Mouse (Mus musculus): Measurements from ENCODE around the gene Syt7. TPM values are rescaled to one million over a fixed set of nuclear protein-coding genes. Genes with fewer than 3 reads are reported as not detected.

Gene Syt7
- total RNA-seq (2014; fragmentation: Nextera tagmentation) (not detected in 2 replicates), total RNA-seq (2017) (not detected in 2 replicates)

DNA sequence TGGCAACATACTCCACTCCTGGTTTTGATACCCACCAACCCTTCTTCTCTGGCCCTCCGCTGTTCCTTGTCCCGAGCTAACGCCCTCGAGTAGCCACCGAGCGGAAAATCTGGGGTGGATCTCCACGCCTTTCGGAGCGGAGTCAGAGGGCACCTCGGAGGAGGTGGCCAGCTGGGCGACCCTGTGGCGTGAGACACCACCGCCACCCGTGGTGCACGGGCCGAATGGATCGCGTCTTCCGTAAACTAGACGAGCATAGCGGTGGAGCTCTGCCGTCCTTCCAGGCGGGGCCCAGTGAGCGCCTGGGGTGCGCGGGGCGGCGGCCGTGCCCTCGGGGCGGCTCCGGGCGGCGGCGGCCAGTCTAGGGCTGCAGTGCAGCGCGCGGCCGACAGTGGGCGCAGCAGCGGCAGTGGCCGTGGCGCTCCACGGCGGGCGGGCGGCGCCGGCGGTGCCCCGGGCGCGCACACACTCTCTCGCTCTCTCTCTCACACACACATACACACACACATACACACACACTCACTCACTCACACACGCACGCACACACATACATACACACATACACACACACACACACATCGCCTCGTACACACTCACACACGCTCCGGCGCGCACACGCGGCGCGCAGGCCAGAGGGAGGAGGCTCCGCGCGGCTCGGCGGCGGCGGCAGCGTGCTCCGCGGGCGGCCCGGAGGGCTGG is at the start of gene Syt7:
Gene Syt7 (plus strand): TSS at position 476 of the 699 bp plus-strand sequence.
- peak; percentile 82 for ATAC-seq (replicated peaks; ENCODE audit: poor library complexity, severe bottlenecking)

DNA sequence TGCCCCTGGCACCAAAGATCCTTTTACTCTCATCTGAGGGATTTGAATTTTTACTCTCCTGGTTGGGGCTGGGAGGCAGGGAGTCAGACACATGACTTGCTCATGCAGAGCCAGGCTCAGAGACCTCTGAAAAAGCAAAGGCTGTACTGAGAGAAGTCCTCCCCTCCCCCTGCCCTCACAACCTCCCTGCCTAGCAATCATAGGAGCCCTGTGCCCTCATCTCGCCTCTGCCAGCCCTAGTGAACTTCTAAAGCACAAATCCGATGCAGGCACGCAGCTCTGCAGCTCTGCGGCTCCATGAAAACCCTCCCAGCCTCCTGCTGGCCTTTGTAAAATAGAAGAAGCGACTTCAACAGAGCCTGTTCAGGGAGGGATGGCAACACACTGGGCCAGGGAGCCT is 49.6 kb upstream of the Syt7 start:
- ATAC-seq (replicated peaks; ENCODE audit: poor library complexity, severe bottlenecking): no peak

DNA sequence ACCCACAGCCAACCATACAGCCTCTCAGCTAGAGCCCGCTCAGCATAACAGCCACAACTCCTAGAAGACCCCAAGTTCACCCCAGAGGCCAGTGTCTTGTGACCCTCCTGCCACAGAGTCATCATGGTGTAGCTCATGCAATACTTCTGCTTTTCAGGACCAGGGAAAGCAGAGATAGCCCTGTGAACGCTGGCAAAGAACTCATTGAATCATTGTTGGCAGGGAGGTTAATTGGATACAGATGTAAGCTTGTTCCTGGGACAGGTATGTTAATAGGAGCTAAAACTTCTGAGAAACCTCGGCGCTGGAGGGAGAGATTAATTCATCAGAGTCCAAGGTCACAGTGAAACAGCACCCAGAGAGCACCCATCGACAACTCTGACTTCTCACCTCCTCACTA is 48.2 kb upstream of the Syt7 start:
- ATAC-seq (replicated peaks; ENCODE audit: poor library complexity, severe bottlenecking): no peak

DNA sequence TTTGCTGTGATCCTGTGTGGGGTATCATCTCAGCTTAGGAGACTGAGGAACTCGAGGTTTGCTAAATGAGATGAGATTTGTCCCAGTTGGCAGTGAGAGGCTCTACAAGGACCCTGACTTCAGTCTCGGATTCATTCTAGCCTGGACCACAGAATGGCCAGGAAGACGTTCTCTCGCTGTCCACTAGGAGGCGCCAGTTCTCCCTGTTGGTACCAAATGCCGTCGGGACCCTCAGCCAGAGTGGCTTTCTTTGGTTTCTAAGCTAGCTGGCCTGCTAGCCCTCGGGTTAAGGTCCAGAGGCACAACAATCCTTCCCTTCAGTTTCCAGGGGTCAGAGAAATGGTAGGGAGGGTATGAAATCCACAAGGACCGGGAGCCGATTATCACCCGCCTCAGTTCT is 47.7 kb upstream of the Syt7 start:
- ATAC-seq (replicated peaks; ENCODE audit: poor library complexity, severe bottlenecking): no peak; the same call in 1 of the 2 replicates

DNA sequence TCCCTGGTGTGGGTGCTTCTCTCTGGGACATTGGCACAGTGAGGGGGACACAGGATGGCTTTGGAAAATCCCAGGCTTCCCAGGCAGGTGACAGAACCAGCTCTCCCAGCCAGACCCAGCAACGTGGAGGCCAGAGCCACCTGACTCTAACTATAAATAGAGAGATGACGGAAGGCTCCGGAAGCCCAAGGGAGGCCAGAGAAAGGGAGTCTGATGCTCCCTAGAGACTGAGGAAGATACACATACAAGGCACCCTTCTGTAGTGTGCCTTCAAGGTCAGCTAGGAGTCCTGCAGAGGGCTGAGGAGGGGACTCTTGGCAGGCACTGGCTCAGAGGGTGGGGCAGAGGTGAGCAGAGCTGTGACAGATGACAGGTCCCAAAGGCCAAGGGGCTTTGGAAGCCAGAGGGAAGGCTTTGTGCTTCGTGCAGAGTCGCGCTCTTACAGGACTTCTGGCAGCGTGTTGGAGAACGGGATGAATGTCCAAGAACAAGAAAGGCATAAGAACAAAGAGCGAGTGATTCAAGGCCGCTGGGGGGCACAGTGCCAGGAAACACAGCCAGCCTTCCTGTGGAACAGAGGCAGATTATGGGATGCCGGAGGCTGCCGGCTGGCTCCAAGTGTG is 47.0 kb upstream of the Syt7 start:
- ATAC-seq (replicated peaks; ENCODE audit: poor library complexity, severe bottlenecking): no peak

DNA sequence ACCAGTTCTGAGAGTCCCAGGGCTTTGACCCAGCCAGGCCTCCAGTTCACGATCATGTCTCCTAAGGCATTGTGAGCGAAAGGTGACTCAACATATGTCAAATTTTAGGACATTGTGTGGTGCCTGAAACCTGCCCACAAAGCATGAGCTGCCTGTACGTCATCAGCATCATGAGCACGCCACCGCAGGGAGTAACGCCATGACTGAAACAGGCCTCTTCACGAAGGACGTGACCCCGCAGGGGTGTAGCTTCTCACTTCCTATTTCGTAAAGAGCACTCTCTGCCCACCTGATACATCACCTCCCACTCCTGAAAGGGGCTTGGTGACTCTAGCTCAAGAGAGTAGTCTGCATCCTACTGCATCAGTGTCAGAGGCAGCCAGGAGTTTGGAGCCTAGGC is 45.0 kb upstream of the Syt7 start:
- no peak for ATAC-seq (replicated peaks; ENCODE audit: poor library complexity, severe bottlenecking)

DNA sequence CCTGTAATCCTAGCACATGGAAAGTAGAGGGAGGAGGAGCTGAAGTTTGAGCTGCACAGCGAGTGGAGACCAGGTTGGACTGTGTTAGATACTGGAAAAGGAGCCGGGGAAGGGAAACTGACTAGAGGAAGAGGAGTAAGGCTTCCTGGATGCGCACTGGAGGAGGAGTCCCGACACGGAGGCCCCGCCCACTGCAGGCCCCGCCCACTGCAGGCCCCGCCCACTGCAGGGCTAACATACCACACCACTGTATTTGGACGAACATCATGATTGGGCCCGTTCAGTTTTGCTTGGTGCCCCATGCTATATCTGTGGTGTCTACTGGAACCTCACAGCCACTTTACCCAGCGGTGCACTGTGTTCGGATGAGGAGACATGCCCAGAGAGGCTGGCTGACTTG is 43.2 kb upstream of the Syt7 start:
- ATAC-seq (replicated peaks; ENCODE audit: poor library complexity, severe bottlenecking): no peak; the same call in 1 of the 2 replicates

DNA sequence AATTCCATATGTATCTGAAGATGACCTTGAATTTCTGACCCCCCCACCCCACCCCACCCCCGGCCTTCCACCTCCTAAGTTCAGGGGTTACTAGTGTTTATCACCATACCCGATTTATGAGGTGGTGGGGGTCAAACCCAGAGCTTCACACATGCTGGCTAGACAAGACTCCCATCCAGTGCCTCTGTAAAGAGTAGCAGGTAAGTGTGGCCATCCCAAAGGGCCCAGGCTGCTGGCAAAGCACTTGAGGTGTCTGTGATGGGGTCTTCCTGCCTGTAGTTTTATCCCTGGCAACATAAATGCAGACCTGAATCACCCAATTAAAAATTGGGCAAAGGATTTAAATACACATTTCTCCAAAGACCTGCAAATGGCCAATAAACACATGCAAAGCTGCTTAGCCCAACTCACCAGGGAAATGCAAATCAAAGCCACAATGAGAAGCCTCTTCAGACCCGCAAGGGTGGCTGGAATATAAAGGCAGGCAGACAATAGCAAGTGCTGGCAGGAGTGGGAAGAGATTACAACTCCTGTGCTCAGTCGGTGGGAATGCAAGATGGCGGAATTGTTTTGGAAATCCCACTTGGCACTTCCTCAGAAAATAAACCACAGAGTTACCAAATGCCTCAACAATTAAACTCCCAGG is 41.1 kb upstream of the Syt7 start:
- no peak for ATAC-seq (replicated peaks; ENCODE audit: poor library complexity, severe bottlenecking)

DNA sequence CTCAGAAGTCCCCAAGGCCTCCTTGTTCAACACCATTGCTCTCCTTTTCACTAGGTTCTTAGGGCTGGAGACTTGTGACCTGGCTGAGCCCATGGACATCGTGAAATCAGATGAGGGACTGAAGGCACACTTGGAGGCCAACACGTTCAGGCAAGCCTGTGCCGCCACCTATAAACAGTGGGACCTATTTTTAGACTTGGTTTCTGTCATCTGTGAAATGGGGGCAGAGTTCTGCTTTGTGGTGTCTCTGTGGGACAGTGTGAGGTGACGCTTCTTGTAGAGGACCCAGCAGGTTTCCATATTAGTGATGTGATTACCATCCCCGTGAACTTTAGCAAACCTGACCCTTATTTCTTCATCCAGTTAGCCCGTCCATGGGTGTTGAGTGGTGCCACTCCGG is 36.7 kb upstream of the Syt7 start:
- ATAC-seq (replicated peaks; ENCODE audit: poor library complexity, severe bottlenecking): no peak

DNA sequence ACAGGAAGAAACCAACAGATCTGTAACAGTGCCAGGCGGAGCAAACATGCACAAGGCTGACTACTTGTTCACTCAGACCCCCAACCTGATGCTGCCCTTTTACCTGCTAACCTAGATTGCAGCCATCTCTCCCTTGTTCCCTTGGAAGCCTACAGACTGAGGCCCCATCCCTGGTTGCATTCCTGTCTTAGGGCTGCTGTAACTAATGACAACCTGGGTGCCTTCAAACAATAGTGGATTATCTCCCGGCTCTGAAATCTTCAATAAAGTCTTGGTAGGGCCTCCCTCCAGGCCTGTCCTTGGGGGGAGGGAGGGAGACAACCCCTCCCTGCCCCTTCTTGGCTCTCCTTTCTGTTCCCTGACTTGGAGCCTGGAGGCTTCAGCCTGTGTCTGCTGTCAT is 34.1 kb upstream of the Syt7 start:
- no peak for ATAC-seq (replicated peaks; ENCODE audit: poor library complexity, severe bottlenecking)

DNA sequence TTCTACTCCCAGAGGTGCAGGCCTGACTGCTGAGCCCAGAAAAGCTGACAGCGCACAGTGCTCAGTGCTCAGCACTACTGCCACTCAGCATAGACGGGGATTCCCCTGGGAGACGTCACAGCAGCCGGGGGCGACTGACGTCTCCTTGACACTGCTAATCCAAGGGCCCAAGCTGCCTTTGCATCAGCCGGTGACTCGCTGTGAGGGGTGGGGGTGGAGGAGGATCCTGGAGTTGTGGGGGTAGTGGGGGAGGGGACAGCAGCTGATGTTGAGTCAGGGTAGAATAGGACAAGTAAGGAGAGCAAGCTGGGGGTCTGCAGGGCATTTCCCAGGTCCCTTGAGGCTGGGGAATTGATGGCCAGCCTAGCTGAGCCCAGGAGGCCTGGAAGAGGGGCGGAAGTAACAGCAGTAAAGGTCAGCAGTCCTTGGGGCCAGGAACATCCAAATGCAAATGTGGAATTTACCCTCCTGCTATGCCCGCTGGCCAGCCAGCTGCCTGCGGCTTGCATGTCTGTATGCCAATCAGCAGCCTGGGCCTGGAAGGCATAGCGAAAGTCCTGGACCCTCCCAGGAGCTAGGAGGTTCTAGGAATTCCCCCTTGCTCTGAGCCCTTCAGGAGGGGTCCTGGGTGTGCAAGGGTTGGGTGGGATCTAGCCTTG is 31.9 kb upstream of the Syt7 start:
- ATAC-seq (replicated peaks; ENCODE audit: poor library complexity, severe bottlenecking): no peak

DNA sequence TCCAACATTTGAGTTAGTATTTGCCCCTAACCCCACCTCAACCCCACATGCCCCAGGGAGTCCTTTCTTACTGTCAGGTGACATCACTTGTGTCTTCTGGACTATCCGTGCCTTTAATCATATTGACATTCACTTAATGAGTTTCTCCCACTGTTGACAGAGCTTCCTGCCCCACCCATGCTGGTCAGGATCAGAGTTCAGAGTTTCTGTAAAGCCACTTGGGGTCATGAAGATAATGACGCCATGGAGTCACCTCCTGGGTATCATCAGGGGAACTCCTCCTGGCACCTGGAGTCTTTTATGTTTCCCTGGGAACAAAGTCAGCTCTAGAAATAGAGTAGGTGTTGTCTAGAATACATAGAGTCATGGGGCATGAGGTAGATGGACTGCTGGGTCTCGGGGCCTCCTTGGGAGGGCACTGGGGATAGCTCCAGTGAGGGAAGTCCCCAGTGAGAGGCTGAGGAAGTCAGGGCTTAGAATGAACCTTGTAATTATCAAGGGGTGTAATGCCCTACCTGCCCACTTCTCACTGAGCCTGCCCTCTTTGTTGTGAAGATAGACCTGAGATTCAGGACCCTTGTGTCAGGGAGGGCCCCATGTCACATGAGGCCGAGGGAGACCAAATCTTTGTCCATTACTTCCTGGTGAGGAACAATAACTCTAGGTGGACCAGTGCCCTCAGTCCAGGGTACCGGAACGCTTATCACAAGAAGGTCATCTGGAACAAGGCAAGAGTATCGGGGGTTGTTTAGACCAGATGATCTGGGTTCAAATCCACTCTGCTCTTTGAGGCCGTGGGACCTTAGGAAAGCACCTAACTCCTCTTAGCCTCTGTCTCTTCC is 29.6 kb upstream of the Syt7 start:
- no peak for ATAC-seq (replicated peaks; ENCODE audit: poor library complexity, severe bottlenecking)

DNA sequence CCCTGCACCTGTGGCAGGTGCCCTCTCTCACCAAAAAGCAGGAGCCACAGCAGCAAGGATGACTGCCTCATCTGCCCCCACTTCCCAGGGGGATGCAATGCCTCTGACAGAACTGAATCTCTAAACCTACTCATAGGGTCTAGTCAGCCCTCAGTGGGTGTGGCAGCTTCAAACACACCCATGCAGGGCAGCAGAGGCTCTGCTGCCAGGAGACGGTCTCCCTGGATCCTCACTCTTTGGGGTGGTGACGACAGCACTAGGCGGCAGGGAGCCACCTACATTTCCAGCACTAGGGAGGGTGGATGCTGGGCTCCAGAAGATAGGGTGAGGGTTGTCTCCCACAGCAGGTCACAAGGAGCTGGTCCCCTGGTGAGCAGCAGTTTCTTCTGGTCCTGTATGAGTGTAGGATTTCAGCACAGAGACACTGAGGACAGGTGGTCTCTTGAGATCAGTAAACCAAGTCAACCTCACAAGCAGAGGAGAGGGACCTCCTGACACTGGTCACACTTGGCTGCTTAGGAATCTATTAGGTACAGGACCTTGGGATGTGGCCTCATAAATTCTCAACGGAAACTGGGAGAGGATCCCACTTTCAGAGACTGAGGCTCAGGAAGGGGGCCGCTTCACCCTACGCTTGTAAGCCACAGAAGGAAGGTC is 26.3 kb upstream of the Syt7 start:
- ATAC-seq (replicated peaks; ENCODE audit: poor library complexity, severe bottlenecking): no peak

DNA sequence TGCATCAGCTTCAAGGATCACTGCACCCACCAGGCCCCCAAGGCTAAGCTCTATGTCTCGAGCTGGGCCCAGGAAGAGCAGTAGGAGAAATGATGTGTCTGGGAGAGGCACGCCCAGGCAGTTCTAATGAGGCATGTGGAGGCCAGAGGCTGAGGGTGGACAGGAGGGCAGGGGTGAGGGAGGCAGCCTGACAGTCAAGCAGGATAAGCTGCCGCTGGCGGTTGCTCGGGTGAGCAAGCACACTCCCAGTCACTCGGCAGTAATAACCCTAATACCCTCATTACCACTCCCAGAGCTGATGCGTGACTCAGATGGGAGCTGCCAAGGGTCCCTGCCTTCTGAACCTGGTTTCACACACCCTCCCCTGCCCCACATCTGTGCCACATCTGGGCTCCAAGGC is 25.0 kb upstream of the Syt7 start:
- ATAC-seq (replicated peaks; ENCODE audit: poor library complexity, severe bottlenecking): no peak

DNA sequence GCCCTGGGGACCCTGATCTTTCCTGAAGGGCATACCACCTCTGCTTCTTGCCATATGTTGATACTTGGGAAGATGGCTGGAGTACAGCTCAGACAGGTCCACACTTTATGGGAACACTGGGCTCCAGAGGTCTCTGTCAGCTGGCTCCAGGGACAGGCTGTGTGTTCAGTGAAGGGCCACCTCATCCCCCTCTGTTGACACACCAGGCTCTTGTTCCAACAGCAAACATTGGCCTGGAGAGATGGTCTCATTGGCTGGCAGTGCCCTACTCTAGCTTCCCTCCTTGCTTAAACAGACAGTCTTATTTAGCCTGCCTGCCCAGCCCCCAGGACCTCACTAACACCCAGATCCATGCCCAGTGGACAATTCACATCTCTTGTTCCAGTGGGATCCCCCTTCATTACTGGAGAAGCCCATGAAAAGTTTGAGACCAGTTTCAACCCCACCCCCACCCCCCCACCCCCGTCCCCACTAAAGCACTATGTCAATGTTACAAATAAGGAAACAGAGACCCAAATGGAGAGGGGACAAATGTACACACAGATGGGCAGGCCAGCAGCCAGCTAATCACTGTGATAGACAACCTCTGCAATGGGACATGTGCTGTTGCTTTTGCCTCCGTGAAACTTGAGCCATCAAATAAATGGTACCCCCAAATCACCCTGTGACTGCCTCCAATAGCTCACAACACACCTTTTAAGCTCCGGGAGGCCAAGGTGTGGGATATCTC is 22.6 kb upstream of the Syt7 start:
- no peak for ATAC-seq (replicated peaks; ENCODE audit: poor library complexity, severe bottlenecking)

DNA sequence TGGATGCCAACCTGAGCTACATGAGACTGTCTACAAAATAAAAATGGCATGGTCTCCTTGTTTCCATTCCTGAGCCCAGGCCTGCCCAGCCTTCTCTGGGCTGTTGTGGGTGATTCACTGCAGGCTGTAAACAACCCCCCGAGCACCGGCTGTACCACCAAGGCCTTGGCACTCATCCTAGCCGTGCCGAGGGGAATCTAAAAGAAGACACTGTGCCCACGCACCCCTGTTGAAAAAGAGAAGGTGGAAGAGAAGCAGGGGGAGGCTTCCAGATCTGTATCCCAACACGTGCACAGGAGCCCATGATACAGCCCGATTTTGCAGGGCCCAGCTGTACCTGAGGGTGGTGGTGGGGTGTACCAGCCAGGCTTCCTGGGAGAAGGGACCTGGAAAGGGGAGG is 21.1 kb upstream of the Syt7 start:
- no peak for ATAC-seq (replicated peaks; ENCODE audit: poor library complexity, severe bottlenecking)

DNA sequence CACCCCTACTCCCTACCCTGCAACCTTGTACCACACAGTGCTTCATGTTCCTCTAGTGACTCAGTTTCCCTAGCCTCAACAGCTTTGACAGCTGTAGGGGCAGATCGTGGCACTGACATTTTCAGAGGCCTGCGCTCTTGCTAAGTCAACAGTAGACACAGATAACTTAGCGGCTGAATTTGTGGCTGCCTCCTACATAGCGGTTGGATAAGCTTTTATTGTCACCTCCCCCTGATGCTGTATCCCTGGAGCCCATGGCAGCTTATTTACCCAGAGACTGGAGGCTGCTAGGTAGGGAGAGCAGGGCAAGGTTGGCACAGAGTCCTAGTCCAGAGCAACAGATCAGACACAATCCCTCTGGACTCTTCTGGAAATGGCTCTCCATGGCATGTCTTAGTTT is 19.0 kb upstream of the Syt7 start:
- ATAC-seq (replicated peaks; ENCODE audit: poor library complexity, severe bottlenecking): no peak

DNA sequence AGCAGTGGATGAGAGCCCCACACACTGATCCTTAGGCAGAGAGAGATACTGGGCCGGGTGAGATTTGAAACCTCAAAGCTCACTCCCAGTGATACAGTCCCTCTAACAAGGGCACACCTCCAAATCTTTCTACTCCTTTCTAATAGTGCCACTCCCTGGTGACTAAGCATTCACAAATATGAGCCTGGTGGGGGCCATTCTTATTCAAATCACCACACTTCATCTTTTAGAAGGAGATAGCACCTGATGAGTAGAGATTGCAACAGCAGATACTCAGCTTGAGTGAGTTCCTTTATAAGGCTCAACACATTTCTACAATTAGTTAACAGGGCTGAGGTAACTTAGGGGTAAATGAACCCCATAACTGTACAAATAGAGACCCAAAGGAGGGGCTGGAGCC is 15.7 kb upstream of the Syt7 start:
- no peak for ATAC-seq (replicated peaks; ENCODE audit: poor library complexity, severe bottlenecking)

DNA sequence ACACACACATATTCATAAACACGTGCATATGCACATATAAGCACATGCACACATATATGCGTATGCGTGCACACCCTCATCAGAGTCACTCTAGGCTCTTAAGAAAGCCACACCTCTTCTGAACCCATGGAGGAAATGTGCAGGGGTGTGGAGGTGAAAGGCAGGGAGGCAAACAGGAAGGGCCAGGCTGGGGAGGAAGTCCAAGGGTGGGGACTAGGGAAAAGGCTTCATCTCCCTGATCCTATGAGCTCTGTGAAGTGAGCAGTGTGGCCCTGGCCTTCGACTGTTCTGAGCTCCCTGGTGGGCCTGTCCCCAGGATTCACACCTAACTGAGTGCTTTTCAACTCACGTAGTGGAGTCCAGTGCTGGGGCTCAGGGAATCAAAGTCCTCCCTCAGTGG is 13.6 kb upstream of the Syt7 start:
- no peak for ATAC-seq (replicated peaks; ENCODE audit: poor library complexity, severe bottlenecking)
